Mouse (Mus musculus): ENCODE measurements at regions not wholly inside any gene's neighbourhood (a gene's known extent, or its start where the extent isn't known, plus 50 kb on each side); places are given as distances from the start of the nearest gene placed in this dataset.

DNA sequence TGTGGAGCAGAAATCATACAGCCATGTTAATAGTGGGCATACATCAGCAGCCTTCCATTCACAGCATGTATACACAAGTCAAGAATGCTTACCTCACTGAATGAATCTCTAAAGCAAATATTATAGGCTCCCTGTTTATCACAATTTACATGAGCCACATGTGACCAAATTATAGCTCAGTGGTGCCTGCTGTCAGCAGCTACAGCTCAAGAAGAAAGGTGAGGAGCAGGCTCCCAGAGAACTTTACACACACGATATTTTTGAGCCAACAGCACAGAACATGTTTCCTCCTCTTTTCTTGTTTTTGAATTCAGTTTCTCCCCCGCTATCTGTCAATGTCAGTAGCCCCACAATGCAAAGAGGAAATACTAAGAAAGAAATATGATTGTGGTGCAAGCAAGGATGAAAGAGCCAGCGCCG, 1605.4 kb downstream of the 4930444P10Rik start:
- Histone ChIP-seq H3K9me3 (no peaks in the 10 kb centered on the region), H3K9ac (no peak overlapping the region), H3K4me1 (no peaks in the 10 kb centered on the region), H3K4me3 (replicated peaks) (no peak overlapping the region), H3K36me3 (no peaks in the 10 kb centered on the region), H3K4me2 (no peak overlapping the region), H3K27ac (no peak overlapping the region), H3K27me3 (replicated peaks) (no peaks in the 10 kb centered on the region)
- ATAC-seq (ENCODE audit: insufficient read depth, low FRiP score, low read depth): no peak
- WGBS: 35% methylated on average over 4 of the region's 4 CpGs

- Histone ChIP-seq H3K4me1 (no peaks in the 10 kb centered on the region), H3K9me3 (no peaks in the 10 kb centered on the region), H3K27me3 (replicated peaks) (no peaks in the 10 kb centered on the region), H3K27ac (no peak overlapping the region), H3K4me3 (replicated peaks) (no peak overlapping the region), H3K36me3 (no peaks in the 10 kb centered on the region), H3K4me2 (no peak overlapping the region), H3K9ac (no peak overlapping the region)
- WGBS: 48% methylated on average over 2 of the region's 2 CpGs
- no peak for ATAC-seq (ENCODE audit: insufficient read depth, low FRiP score, low read depth)
These were observed 1607.4 kb downstream of the 4930444P10Rik start for GRCm38 (mm10) chr1:14485746-14486145.

GRCm38 (mm10) chr1:14484121-14484916, 1608.8 kb downstream of the 4930444P10Rik start:
- ATAC-seq (ENCODE audit: insufficient read depth, low FRiP score, low read depth): peak; percentile 70
- 79% methylated on average over 6 of the region's 6 CpGs for WGBS

DNA sequence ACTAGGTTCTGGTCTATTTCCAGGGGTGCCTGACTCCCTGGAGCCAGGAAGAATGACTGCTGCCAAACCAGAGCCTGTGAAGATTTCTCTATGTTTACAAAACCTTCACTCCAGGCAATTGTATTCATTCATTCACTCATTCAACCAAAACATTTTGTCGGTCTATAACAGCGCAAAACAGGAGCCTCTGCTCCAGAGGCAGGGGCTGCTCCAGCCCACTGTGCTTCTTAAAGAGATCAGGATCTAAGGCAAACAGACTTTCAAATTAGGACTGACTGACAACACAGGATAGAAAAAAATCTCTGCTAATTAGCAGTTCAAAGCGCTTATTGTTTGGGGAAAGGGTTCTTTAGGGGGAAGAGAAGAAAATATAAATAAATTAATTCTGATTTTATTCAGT, 1620.8 kb downstream of the 4930444P10Rik start:
- no peak overlapping the region for H3K9ac ChIP-seq
- H3K4me3 ChIP-seq (replicated peaks): no peak overlapping the region
- 32% methylated on average over 3 of the region's 3 CpGs for WGBS
- H3K36me3 ChIP-seq: no peaks in the 10 kb centered on the region
- H3K27me3 ChIP-seq (replicated peaks): no peaks in the 10 kb centered on the region
- H3K4me2 ChIP-seq: no peak overlapping the region
- no peaks in the 10 kb centered on the region for H3K9me3 ChIP-seq
- H3K27ac ChIP-seq: no peak overlapping the region
- H3K4me1 ChIP-seq: no peaks in the 10 kb centered on the region
- no peak for ATAC-seq (ENCODE audit: insufficient read depth, low FRiP score, low read depth)

More at GRCm38 (mm10) chr1:14484121-14484916, 1608.8 kb downstream of the 4930444P10Rik start:
- Histone ChIP-seq H3K27ac (no peak overlapping the region), H3K4me1 (no peaks in the 10 kb centered on the region), H3K27me3 (replicated peaks) (no peaks in the 10 kb centered on the region), H3K4me2 (no peak overlapping the region), H3K9ac (no peak overlapping the region), H3K9me3 (no peaks in the 10 kb centered on the region), H3K36me3 (no peaks in the 10 kb centered on the region), H3K4me3 (replicated peaks) (no peak overlapping the region)

- WGBS: 44% methylated on average over 2 of the region's 2 CpGs
- no peaks in the 10 kb centered on the region for H3K4me1 ChIP-seq
These were observed 1621.6 kb downstream of the 4930444P10Rik start for GRCm38 (mm10) chr1:14471551-14471950.

GRCm38 (mm10) chr1:14464788-14465482, 1628.2 kb downstream of the 4930444P10Rik start:
- 15% methylated on average over 5 of the region's 5 CpGs for WGBS
- Histone ChIP-seq H3K36me3 (no peaks in the 10 kb centered on the region), H3K4me1 (peaks cover 3% of the 10 kb centered on the region; the same call in 1 of the 2 replicates), H3K4me2 (no peak overlapping the region), H3K27ac (no peak overlapping the region), H3K4me3 (replicated peaks) (no peak overlapping the region), H3K27me3 (replicated peaks) (no peaks in the 10 kb centered on the region), H3K9me3 (no peaks in the 10 kb centered on the region), H3K9ac (no peak overlapping the region)
- no peak for ATAC-seq (ENCODE audit: insufficient read depth, low FRiP score, low read depth)

More at GRCm38 (mm10) chr1:14471551-14471950, 1621.6 kb downstream of the 4930444P10Rik start:
- H3K9ac ChIP-seq: no peak overlapping the region
- H3K9me3 ChIP-seq: no peaks in the 10 kb centered on the region
- no peaks in the 10 kb centered on the region for H3K36me3 ChIP-seq
- no peak overlapping the region for H3K4me2 ChIP-seq
- no peak overlapping the region for H3K27ac ChIP-seq
- H3K4me3 ChIP-seq (replicated peaks): no peak overlapping the region
- no peaks in the 10 kb centered on the region for H3K27me3 ChIP-seq (replicated peaks)
- no peak for ATAC-seq (ENCODE audit: insufficient read depth, low FRiP score, low read depth)

DNA sequence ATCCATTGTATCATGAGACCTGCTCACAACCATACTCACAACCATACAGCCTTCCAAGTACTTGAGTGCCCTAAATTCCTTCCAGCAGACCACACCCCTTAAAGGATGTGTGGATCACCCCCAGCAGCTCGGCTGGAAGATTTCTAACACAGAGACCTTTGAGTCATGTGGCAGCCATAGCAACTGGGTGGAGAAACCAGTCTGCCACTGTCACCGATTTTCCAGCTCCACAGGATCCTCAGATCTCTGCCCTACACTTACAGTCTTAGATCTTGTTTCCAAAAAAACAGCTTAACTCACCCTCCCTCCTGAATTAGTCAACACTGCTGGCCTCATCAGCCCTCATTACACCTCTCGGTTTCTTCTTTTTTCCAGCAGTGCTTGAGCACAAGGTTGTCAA, 1630.6 kb downstream of the 4930444P10Rik start:
- Histone ChIP-seq H3K4me1 (peaks cover 3% of the 10 kb centered on the region; the same call in 1 of the 2 replicates), H3K9ac (no peak overlapping the region), H3K4me2 (no peak overlapping the region), H3K36me3 (no peaks in the 10 kb centered on the region), H3K27me3 (replicated peaks) (no peaks in the 10 kb centered on the region), H3K9me3 (no peaks in the 10 kb centered on the region), H3K27ac (no peak overlapping the region), H3K4me3 (replicated peaks) (no peak overlapping the region)
- 33% methylated on average over 3 of the region's 3 CpGs for WGBS
- ATAC-seq (ENCODE audit: insufficient read depth, low FRiP score, low read depth): no peak

DNA sequence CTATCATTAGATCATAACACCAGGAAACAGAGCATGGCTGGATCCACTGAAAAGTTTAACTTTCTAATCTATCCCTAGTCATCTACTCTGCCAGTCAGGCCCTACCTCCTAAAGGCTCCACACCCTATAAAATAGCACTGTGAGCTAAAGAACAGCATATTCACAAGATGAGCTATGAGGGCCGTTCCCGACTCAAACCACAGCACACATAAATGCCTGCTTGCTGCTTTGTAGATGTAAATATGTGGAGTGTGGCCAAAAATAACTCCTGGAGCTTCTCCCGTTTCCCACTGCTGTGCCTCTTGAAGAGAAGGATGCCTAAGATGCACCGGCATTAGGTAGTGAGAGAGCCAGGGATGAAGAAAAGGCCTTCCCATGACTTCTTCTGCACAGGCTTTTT, 1632.3 kb downstream of the 4930444P10Rik start:
- Histone ChIP-seq H3K4me1 (peaks cover 3% of the 10 kb centered on the region; the same call in 1 of the 2 replicates), H3K9ac (no peak overlapping the region), H3K9me3 (no peaks in the 10 kb centered on the region), H3K4me3 (replicated peaks) (no peak overlapping the region), H3K36me3 (no peaks in the 10 kb centered on the region), H3K27ac (no peak overlapping the region), H3K27me3 (replicated peaks) (no peaks in the 10 kb centered on the region), H3K4me2 (no peak overlapping the region)
- no peak for ATAC-seq (ENCODE audit: insufficient read depth, low FRiP score, low read depth)
- WGBS: 78% methylated on average over 4 of the region's 4 CpGs

DNA sequence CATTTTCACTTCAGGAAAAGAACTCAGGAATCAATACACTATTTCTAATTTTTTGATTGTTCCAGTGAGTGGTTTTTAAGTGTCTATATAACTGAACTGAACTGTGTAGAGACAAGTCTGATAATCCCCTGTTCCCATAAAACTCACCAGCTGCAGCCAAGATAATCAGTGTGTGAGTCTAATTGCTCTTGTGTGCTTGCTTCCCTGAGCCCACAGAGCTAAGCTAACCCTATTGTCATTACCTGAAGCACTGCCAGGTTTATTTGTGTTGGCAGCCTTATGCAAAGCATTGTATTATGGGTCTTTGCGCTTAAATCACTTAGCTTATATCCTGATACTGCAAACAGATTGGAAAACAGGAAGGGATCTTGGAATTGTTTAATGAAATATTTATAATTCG, 1663.8 kb downstream of the 4930444P10Rik start:
- no peak for ATAC-seq (ENCODE audit: insufficient read depth, low FRiP score, low read depth)
- Histone ChIP-seq H3K9me3 (no peaks in the 10 kb centered on the region), H3K4me2 (no peak overlapping the region), H3K4me3 (replicated peaks) (no peak overlapping the region), H3K9ac (no peak overlapping the region), H3K27me3 (replicated peaks) (no peaks in the 10 kb centered on the region), H3K27ac (no peak overlapping the region), H3K4me1 (no peaks in the 10 kb centered on the region), H3K36me3 (no peaks in the 10 kb centered on the region)
- WGBS: 68% methylated on average over 2 of the region's 2 CpGs

DNA sequence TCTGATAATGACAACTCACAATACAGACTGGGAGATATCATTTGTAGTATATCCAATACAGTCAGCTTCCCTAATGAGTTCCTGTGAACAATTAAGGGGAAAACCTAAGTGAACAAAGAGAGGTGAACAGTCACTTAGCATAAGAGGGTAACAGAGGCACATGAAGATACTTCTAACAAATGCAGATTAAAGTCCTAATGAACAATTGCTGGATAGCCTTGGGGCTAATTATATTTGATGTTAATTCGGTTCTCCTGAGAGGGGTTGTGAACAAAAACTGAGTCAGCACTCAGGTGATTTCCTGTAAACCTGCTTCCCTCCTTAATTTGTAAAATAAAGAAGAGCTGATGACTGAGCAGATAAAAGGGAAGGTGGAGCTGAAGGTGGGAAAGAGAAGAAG, 1672.1 kb downstream of the 4930444P10Rik start:
- H3K4me1 ChIP-seq: no peaks in the 10 kb centered on the region
- H3K4me2 ChIP-seq: no peak overlapping the region
- ATAC-seq (ENCODE audit: insufficient read depth, low FRiP score, low read depth): no peak
- 81% methylated on average over 1 of the region's 1 CpGs for WGBS
- no peak overlapping the region for H3K27ac ChIP-seq
- H3K27me3 ChIP-seq (replicated peaks): no peaks in the 10 kb centered on the region
- no peaks in the 10 kb centered on the region for H3K9me3 ChIP-seq
- H3K9ac ChIP-seq: no peak overlapping the region
- H3K4me3 ChIP-seq (replicated peaks): no peak overlapping the region
- H3K36me3 ChIP-seq: no peaks in the 10 kb centered on the region

- Histone ChIP-seq H3K4me1 (no peaks in the 10 kb centered on the region), H3K27ac (no peak overlapping the region), H3K9me3 (no peaks in the 10 kb centered on the region), H3K4me2 (no peak overlapping the region), H3K9ac (no peak overlapping the region), H3K27me3 (replicated peaks) (no peaks in the 10 kb centered on the region), H3K4me3 (replicated peaks) (no peak overlapping the region), H3K36me3 (no peaks in the 10 kb centered on the region)
- no peak for ATAC-seq (ENCODE audit: insufficient read depth, low FRiP score, low read depth)
- WGBS: 73% methylated on average over 4 of the region's 4 CpGs
These were observed 1679.2 kb downstream of the 4930444P10Rik start for GRCm38 (mm10) chr1:14413826-14414445.
